Mouse (Mus musculus): Measurements from ENCODE around the gene Vmn2r62. TPM values are rescaled to one million over a fixed set of nuclear protein-coding genes. Genes with fewer than 3 reads are reported as not detected.
"Not testable (repeated sequence)": the region's sequence is repeated elsewhere in the genome, so short reads cannot be mapped to it uniquely, and the experiment has no call there.

Gene Vmn2r62
- not detected in 2 replicates for polyA plus RNA-seq (2015; fragmentation: Nextera tagmentation; extraction: Ambion mirVana)

- DNase-seq (ENCODE audit: low spot score) = not testable (repeated sequence)
Measured at GRCm38 (mm10) chr7:42793425-42793824, at the start of gene Vmn2r62. Vmn2r62 (minus strand) TSS chr7:42793525.

- not testable (repeated sequence) for DNase-seq (ENCODE audit: low spot score)
Measured at GRCm38 (mm10) chr7:42838366-42838765, 45.0 kb upstream of the Vmn2r62 start.

- DNase-seq (ENCODE audit: low spot score) = no peak
Measured at GRCm38 (mm10) chr7:42832221-42832620, 38.9 kb upstream of the Vmn2r62 start.

- DNase-seq (ENCODE audit: low spot score) = no peak
Measured at GRCm38 (mm10) chr7:42749836-42750235, 43.5 kb downstream of the Vmn2r62 start.

- no peak for DNase-seq (ENCODE audit: low spot score)
Measured at GRCm38 (mm10) chr7:42738536-42739210, 54.7 kb downstream of the Vmn2r62 start.

- DNase-seq (ENCODE audit: low spot score) = not testable (repeated sequence)
Measured at GRCm38 (mm10) chr7:42726917-42727316, 66.4 kb downstream of the Vmn2r62 start, which contains the start of gene Gm17067. Gm17067 (minus strand) TSS chr7:42727017.

Other genes with a start within 250 kb of the Vmn2r62 start
- gene Gm21028, start 214.9 kb downstream of the Vmn2r62 start, polyA plus RNA-seq (2015; fragmentation: Nextera tagmentation; extraction: Ambion mirVana) = not detected in 2 replicates
- gene Zfp977, start 201.0 kb downstream of the Vmn2r62 start, polyA plus RNA-seq (2015; fragmentation: Nextera tagmentation; extraction: Ambion mirVana) = 0.28 and 0.31 TPM in 2 replicates
- 0.90 and 0.98 TPM in 2 replicates for gene Zfp976, start 150.9 kb downstream of the Vmn2r62 start, polyA plus RNA-seq (2015; fragmentation: Nextera tagmentation; extraction: Ambion mirVana)
- gene Zfp975, start 100.8 kb downstream of the Vmn2r62 start, polyA plus RNA-seq (2015; fragmentation: Nextera tagmentation; extraction: Ambion mirVana) = 2.2 and 2.7 TPM in 2 replicates
- gene Gm17067, start 66.5 kb downstream of the Vmn2r62 start, polyA plus RNA-seq (2015; fragmentation: Nextera tagmentation; extraction: Ambion mirVana) = not detected in 2 replicates
- not detected in 2 replicates for gene Gm2381, start 73.7 kb upstream of the Vmn2r62 start, polyA plus RNA-seq (2015; fragmentation: Nextera tagmentation; extraction: Ambion mirVana)
- not detected in 2 replicates for gene Vmn2r63, start 140.3 kb upstream of the Vmn2r62 start, polyA plus RNA-seq (2015; fragmentation: Nextera tagmentation; extraction: Ambion mirVana)
- not detected in 2 replicates for gene Gm9268, start 225.2 kb upstream of the Vmn2r62 start, polyA plus RNA-seq (2015; fragmentation: Nextera tagmentation; extraction: Ambion mirVana)

All from thymus, postnatal 0 days (tissue).